Mouse (Mus musculus) bone marrow macrophage, adult 2 months (primary cell): Measurements from ENCODE around the gene Myo16.

Experiments
- CTCF ChIP-seq: IDR thresholded peaks from 2 replicates; pipeline ENCODE4 v1.5.1; 2012; ENCODE audit warnings: low read depth, mild to moderate bottlenecking, low read length, moderate library complexity
- POLR2A ChIP-seq: IDR thresholded peaks from 2 replicates; pipeline ENCODE4 v1.6.1; 2012; ENCODE audit warnings: mild to moderate bottlenecking, low read depth, low read length, borderline replicate concordance

DNA sequence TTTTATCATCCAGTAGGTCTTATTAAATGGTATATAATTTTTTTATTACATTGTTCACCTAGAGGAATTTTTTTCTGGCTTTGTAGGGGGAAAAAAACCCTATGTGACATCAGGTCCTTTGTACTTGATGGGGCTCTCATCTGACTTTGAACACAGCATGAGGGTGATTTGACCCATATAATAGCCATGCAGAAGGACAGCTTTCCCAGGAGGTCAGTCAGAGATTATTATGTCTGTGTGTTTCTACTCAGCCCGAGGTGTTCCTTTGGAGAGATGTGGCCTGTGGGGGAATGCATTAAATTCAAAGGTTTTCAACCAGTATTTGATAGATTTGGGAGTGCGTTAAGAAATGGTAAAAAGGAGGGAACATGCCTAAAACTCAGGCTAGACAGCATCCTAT lies 71.3 kb downstream of the Myo16 start:
- TF ChIP-seq POLR2A, result no peak
- no peak for TF ChIP-seq CTCF
